Mouse (Mus musculus) hindbrain, embryonic 14.5 days (tissue): ENCODE data around the gene Tshz2. TPM values are rescaled to one million over a fixed set of nuclear protein-coding genes. Genes with fewer than 3 reads are reported as not detected.

Experiments used
- ATAC-seq: fragments of 200-750 bp; cut with Nextera tagmentation; 2 replicates; pipeline ENCODE4 v1.8.0; 2017; ENCODE audit warnings: moderate number of reproducible peaks, mild to moderate bottlenecking, moderate TSS enrichment, moderate library complexity; ENCODE audit not compliant: low FRiP score
- DNase-seq: peaks from one replicate; pipeline ENCODE4 v3.0.0-alpha.2; 2015; ENCODE audit warnings: low spot score
- H3K27ac ChIP-seq: fragments of 300-500 bp; sonication (generic); 2 replicates; pipeline ENCODE4 v1.5.1; 2014; ENCODE audit warnings: mild to moderate bottlenecking, moderate library complexity
- H3K27me3 ChIP-seq: fragments of 300-500 bp; sonication (generic); 2 replicates; pipeline ENCODE4 v1.6.1; 2014; ENCODE audit warnings: mild to moderate bottlenecking, low read length, mixed read lengths; ENCODE audit not compliant: control insufficient read depth, insufficient read depth
- H3K36me3 ChIP-seq: fragments of 300-500 bp; sonication (generic); replicated peaks from 2 replicates; pipeline ENCODE4 v1.6.1; 2014; ENCODE audit not compliant: control insufficient read depth, insufficient read depth
- H3K4me1 ChIP-seq: fragments of 300-500 bp; sonication (generic); replicated peaks from 2 replicates; pipeline ENCODE4 v1.6.1; 2014; ENCODE audit warnings: antibody characterized with exemption, low read length, mixed read lengths; ENCODE audit not compliant: control insufficient read depth, insufficient read depth
- H3K4me2 ChIP-seq: fragments of 300-500 bp; sonication (generic); replicated peaks from 2 replicates; pipeline ENCODE4 v1.6.1; 2014; ENCODE audit warnings: mild to moderate bottlenecking, moderate library complexity
- H3K4me3 ChIP-seq: fragments of 300-500 bp; sonication (generic); replicated peaks from 2 replicates; pipeline ENCODE4 v1.5.1; 2014; ENCODE audit warnings: mild to moderate bottlenecking, low read length
- H3K9ac ChIP-seq: fragments of 300-500 bp; sonication (generic); 2 replicates; pipeline ENCODE4 v1.6.1; 2014
- H3K9me3 ChIP-seq: fragments of 300-500 bp; sonication (generic); 2 replicates; pipeline ENCODE4 v1.6.1; 2016; ENCODE audit warnings: low read length; ENCODE audit not compliant: control insufficient read depth
- WGBS: fragments of 180-500 bp; shearing (Covaris S2); extraction: QIAGEN DNeasy Blood & Tissue Kit; methylation state at CpG from one replicate; pipeline ENCODE4 v1.1.7; 2014; 5-methylcytosine and 5-hydroxymethylcytosine counted together
- polyA plus RNA-seq: library from polyadenylated mRNA; unstranded; fragments of >200 nt; fragmentation: Nextera tagmentation; extraction: Ambion mirVana; gene quantifications from 2 replicates; pipeline ENCODE4 v1.2.1, GENCODE M21; 2014

Tshz2 gene
- polyA plus RNA-seq, 1 experiment from 2014 or later: 38.1 TPM

GRCm38 (mm10) chr2:170094871-170095270, 462.1 kb downstream of the Tshz2 start:
- Histone ChIP-seq H3K9me3 (no peaks in the 10 kb centered on the region), H3K4me1 (no peaks in the 10 kb centered on the region), H3K27me3 (no peaks in the 10 kb centered on the region), H3K4me3 (no peak overlapping the region), H3K9ac (no peak overlapping the region), H3K4me2 (no peak overlapping the region), H3K27ac (no peak overlapping the region), H3K36me3 (no peaks in the 10 kb centered on the region)
- WGBS: 89% methylated on average over 9 of the region's 9 CpGs
- DNase-seq: no peak
- ATAC-seq: no peak

- H3K36me3 ChIP-seq: no peaks in the 10 kb centered on the region
- no peaks in the 10 kb centered on the region for H3K9me3 ChIP-seq
- H3K4me3 ChIP-seq: no peak overlapping the region
- ATAC-seq (peak; percentile 65), DNase-seq (peak; percentile 98)
- H3K4me2 ChIP-seq: no peak overlapping the region
- WGBS: 6% methylated on average over 12 of the region's 12 CpGs
- no peak overlapping the region for H3K27ac ChIP-seq
- H3K4me1 ChIP-seq: no peaks in the 10 kb centered on the region
- H3K9ac ChIP-seq: no peak overlapping the region
- H3K27me3 ChIP-seq: no peaks in the 10 kb centered on the region
Observed at GRCm38 (mm10) chr2:170101132-170101531, 468.3 kb downstream of the Tshz2 start.

- Histone ChIP-seq H3K4me2 (no peak overlapping the region), H3K27me3 (no peaks in the 10 kb centered on the region), H3K9ac (no peak overlapping the region), H3K36me3 (no peaks in the 10 kb centered on the region), H3K4me3 (no peak overlapping the region), H3K9me3 (no peaks in the 10 kb centered on the region), H3K4me1 (no peaks in the 10 kb centered on the region), H3K27ac (no peak overlapping the region)
- ATAC-seq (no peak), DNase-seq (no peak)
- 67% methylated on average over 7 of the region's 7 CpGs for WGBS
Observed at GRCm38 (mm10) chr2:170101932-170102331, 469.1 kb downstream of the Tshz2 start.

GRCm38 (mm10) chr2:170103341-170103740, 470.5 kb downstream of the Tshz2 start:
- H3K4me1 ChIP-seq: no peaks in the 10 kb centered on the region
- H3K27ac ChIP-seq: no peak overlapping the region
- H3K4me3 ChIP-seq: no peak overlapping the region
- H3K9me3 ChIP-seq: no peaks in the 10 kb centered on the region
- no peak for ATAC-seq
- H3K4me2 ChIP-seq: no peak overlapping the region
- H3K9ac ChIP-seq: no peak overlapping the region
- no peaks in the 10 kb centered on the region for H3K27me3 ChIP-seq
- no peak for DNase-seq
- WGBS: 84% methylated on average over 5 of the region's 5 CpGs
- H3K36me3 ChIP-seq: no peaks in the 10 kb centered on the region; the same call in 1 of the 2 replicates

- no peak overlapping the region for H3K4me2 ChIP-seq
- H3K27me3 ChIP-seq: no peaks in the 10 kb centered on the region
- no peaks in the 10 kb centered on the region; the same call in none of the 2 replicates for H3K36me3 ChIP-seq
- H3K4me1 ChIP-seq: no peaks in the 10 kb centered on the region
- H3K27ac ChIP-seq: no peak overlapping the region
- DNase-seq (peak; percentile 69), ATAC-seq (no peak)
- H3K9ac ChIP-seq: no peak overlapping the region
- no peak overlapping the region for H3K4me3 ChIP-seq
- WGBS: 52% methylated on average over 9 of the region's 9 CpGs
- no peaks in the 10 kb centered on the region for H3K9me3 ChIP-seq
Observed at GRCm38 (mm10) chr2:170103852-170104251, 471.0 kb downstream of the Tshz2 start.

GRCm38 (mm10) chr2:170104396-170104795, 471.6 kb downstream of the Tshz2 start:
- Histone ChIP-seq H3K9me3 (no peaks in the 10 kb centered on the region), H3K27me3 (no peaks in the 10 kb centered on the region), H3K36me3 (no peaks in the 10 kb centered on the region; the same call in none of the 2 replicates), H3K9ac (no peak overlapping the region), H3K4me2 (no peak overlapping the region), H3K4me3 (no peak overlapping the region), H3K27ac (no peak overlapping the region), H3K4me1 (no peaks in the 10 kb centered on the region)
- WGBS: 82% methylated on average over 6 of the region's 6 CpGs
- no peak for DNase-seq
- ATAC-seq: no peak

- WGBS: 79% methylated on average over 9 of the region's 9 CpGs
- H3K4me3 ChIP-seq: no peak overlapping the region
Observed at GRCm38 (mm10) chr2:170106000-170106399, 473.2 kb downstream of the Tshz2 start.

GRCm38 (mm10) chr2:170107791-170108190, 475.0 kb downstream of the Tshz2 start:
- ATAC-seq: no peak

More at GRCm38 (mm10) chr2:170106000-170106399, 473.2 kb downstream of the Tshz2 start:
- Histone ChIP-seq H3K27me3 (no peaks in the 10 kb centered on the region), H3K9me3 (no peaks in the 10 kb centered on the region), H3K4me1 (no peaks in the 10 kb centered on the region), H3K36me3 (peaks cover 10% of the 10 kb centered on the region), H3K9ac (no peak overlapping the region), H3K4me2 (no peak overlapping the region), H3K27ac (no peak overlapping the region)
- DNase-seq (no peak), ATAC-seq (no peak)

GRCm38 (mm10) chr2:170109528-170109927, 476.7 kb downstream of the Tshz2 start:
- no peak overlapping the region for H3K4me3 ChIP-seq
- DNase-seq: no peak
- H3K4me2 ChIP-seq: no peak overlapping the region
- peaks cover 18% of the 10 kb centered on the region for H3K36me3 ChIP-seq
- no peak for ATAC-seq
- no peaks in the 10 kb centered on the region for H3K27me3 ChIP-seq
- WGBS: 31% methylated on average over 5 of the region's 5 CpGs
- H3K9ac ChIP-seq: no peak overlapping the region
- H3K27ac ChIP-seq: no peak overlapping the region
- H3K9me3 ChIP-seq: no peaks in the 10 kb centered on the region
- H3K4me1 ChIP-seq: no peaks in the 10 kb centered on the region

More at GRCm38 (mm10) chr2:170107791-170108190, 475.0 kb downstream of the Tshz2 start:
- 77% methylated on average over 3 of the region's 3 CpGs for whole genome bisulfite sequencing
- no peak for DNase-seq
- Histone ChIP-seq H3K36me3 (peaks cover 11% of the 10 kb centered on the region), H3K4me3 (no peak overlapping the region), H3K4me2 (no peak overlapping the region), H3K4me1 (no peaks in the 10 kb centered on the region), H3K9ac (no peak overlapping the region), H3K9me3 (no peaks in the 10 kb centered on the region), H3K27ac (no peak overlapping the region), H3K27me3 (no peaks in the 10 kb centered on the region)

GRCm38 (mm10) chr2:170110306-170110705, 477.5 kb downstream of the Tshz2 start:
- WGBS: 84% methylated on average over 8 of the region's 8 CpGs
- Histone ChIP-seq H3K4me1 (no peaks in the 10 kb centered on the region), H3K9me3 (no peaks in the 10 kb centered on the region), H3K4me2 (no peak overlapping the region), H3K27me3 (no peaks in the 10 kb centered on the region), H3K4me3 (no peak overlapping the region), H3K9ac (no peak overlapping the region), H3K27ac (no peak overlapping the region), H3K36me3 (peaks cover 22% of the 10 kb centered on the region)
- DNase-seq: no peak
- ATAC-seq: no peak
